Mouse (Mus musculus) lung, adult 2 months (tissue): ENCODE data around the gene Rdh19.

ENCODE experiments used
- CTCF ChIP-seq: fragments of 200-500 bp; IDR thresholded peaks from 2 replicates; pipeline ENCODE4 v1.5.1; 2011; ENCODE audit warnings: mild to moderate bottlenecking, low read length, control low read depth; ENCODE audit not compliant: insufficient read depth
- POLR2A ChIP-seq: fragments of 200-500 bp; IDR thresholded peaks from 2 replicates; pipeline ENCODE4 v1.6.1; 2011; ENCODE audit warnings: low read depth, mild to moderate bottlenecking, control low read depth, low read length, borderline replicate concordance; ENCODE audit errors: extremely low read depth

- no peak for TF ChIP-seq POLR2A
- no peak for TF ChIP-seq CTCF
Measured at GRCm38 (mm10) chr10:127800891-127801290, 48.8 kb upstream of the Rdh19 start, which contains the start of gene Rdh16.
